In genomic region chr19:37265333-37266103, GRCm38 (mm10) we compare ENCODE assay signal across 8 mouse cellular contexts. TPM values are rescaled to one million over a fixed set of nuclear protein-coding genes. Genes with fewer than 3 reads are reported as not detected.
DNase-seq lines count a peak whose midpoint lies in the region; ATAC-seq lines count a peak whose summit lies in the region.

No protein-coding gene starts in this region.

- peak; percentile 76 for ATAC-seq in activated CD4-positive, CD25-positive, alpha-beta regulatory T cell, adult 4 months
- peak; percentile 60; the same call in 1 of the 2 replicates for ATAC-seq in intestine, embryonic 14.5 days (replicated peaks; ENCODE audit: low FRiP score, low TSS enrichment, low read depth)
- ATAC-seq in midbrain, embryonic 12.5 days (ENCODE audit: low FRiP score, low read depth) = peak; percentile 60; the same call in 1 of the 2 replicates

- H3K4me3 ChIP-seq in intestine, embryonic 14.5 days (ENCODE audit: low read depth, low read length) = no peak overlapping the region
- no peak overlapping the region for H3K4me3 ChIP-seq in midbrain, embryonic 12.5 days

- no peak overlapping the region for H3K9ac ChIP-seq in intestine, embryonic 14.5 days (ENCODE audit: low read length)
- H3K9ac ChIP-seq in midbrain, embryonic 12.5 days (replicated peaks) = no peak overlapping the region

- WGBS in intestine, embryonic 14.5 days = 34% methylated on average over 10 of the region's 10 CpGs
- WGBS in midbrain, embryonic 12.5 days = 35% methylated on average over 10 of the region's 10 CpGs

- intact Hi-C loops in left cerebral cortex, postnatal 14 days (cut with DNase I) = loop anchor here (5.0 kb wide), 1 partner anchor 213 kb away; no protein-coding TSS in a partner anchor

- H3K4me2 ChIP-seq in intestine, embryonic 14.5 days (ENCODE audit: low read length) = no peak overlapping the region
- no peak overlapping the region for H3K4me2 ChIP-seq in midbrain, embryonic 12.5 days (replicated peaks)

- DNase-seq in cerebellum, postnatal 36 days = peak; percentile 94 to 95
- peak; percentile 71 to 86 for DNase-seq in gastrocnemius, adult 8-10 months (ENCODE audit: low spot score in 2 of 2)
- peak; percentile 92 for DNase-seq in intestine, embryonic 14.5 days (ENCODE audit: low spot score)
- DNase-seq in left cerebral cortex, postnatal 14 days (ENCODE audit: low spot score in 2 of 2) = peak; percentile 95 to 98
- peak; percentile 97 for DNase-seq in right cerebral cortex, postnatal 4 days
- peak; percentile 55 for DNase-seq in yolk sac, embryonic 10.5 days (ENCODE audit: low spot score)

- H3K36me3 ChIP-seq in intestine, embryonic 14.5 days (ENCODE audit: control insufficient read depth, insufficient read depth, low read length) = peaks cover 10% of the 10 kb centered on the region; the same call in 1 of the 2 replicates
- H3K36me3 ChIP-seq in midbrain, embryonic 12.5 days = peaks cover 13% of the 10 kb centered on the region; the same call in 1 of the 2 replicates

- H3K27me3 ChIP-seq in intestine, embryonic 14.5 days (replicated peaks; ENCODE audit: control insufficient read depth, insufficient read depth, low read length) = no peaks in the 10 kb centered on the region
- H3K27me3 ChIP-seq in midbrain, embryonic 12.5 days = no peaks in the 10 kb centered on the region

- H3K4me1 ChIP-seq in intestine, embryonic 14.5 days (replicated peaks; ENCODE audit: control insufficient read depth, insufficient read depth, low read length) = no peaks in the 10 kb centered on the region
- peaks cover 9% of the 10 kb centered on the region for H3K4me1 ChIP-seq in midbrain, embryonic 12.5 days

- H3K9me3 ChIP-seq in intestine, embryonic 14.5 days (ENCODE audit: control insufficient read depth, low read length) = no peaks in the 10 kb centered on the region
- no peaks in the 10 kb centered on the region for H3K9me3 ChIP-seq in midbrain, embryonic 12.5 days

- no peak overlapping the region for H3K27ac ChIP-seq in intestine, embryonic 14.5 days (ENCODE audit: low read depth)
- H3K27ac ChIP-seq in midbrain, embryonic 12.5 days (replicated peaks) = no peak overlapping the region

RNA-seq across cellular contexts. Expression of gene Cpeb3, which starts 57.1 kb away (rescaled TPM):
- polyA plus RNA-seq in activated CD4-positive, CD25-positive, alpha-beta regulatory T cell, adult 4 months (2017; shearing (Covaris generic)) = under 1 TPM in 1 of 2 experiments, not detected in 1; 0.09 TPM
- 10 to 100 TPM; 59.4 to 62.5 (median 61.2) TPM for total RNA-seq in gastrocnemius, adult 8-10 months (2022)
- polyA plus RNA-seq in intestine, embryonic 14.5 days (2014; fragmentation: Nextera tagmentation; extraction: Ambion mirVana) = 0.66 and 0.85 TPM in 2 replicates
- total RNA-seq in left cerebral cortex, postnatal 14 days (2021) = 10 to 100 TPM; 68.8 to 69.3 TPM
- 4.8 and 6.7 TPM in 2 replicates for polyA plus RNA-seq in midbrain, embryonic 12.5 days (2016; fragmentation: Nextera tagmentation; extraction: Ambion mirVana)

RNA-seq across cellular contexts. Expression of gene March5, which starts 58.2 kb away (rescaled TPM):
- 10 to 100 TPM; 12.4 to 12.7 TPM for polyA plus RNA-seq in activated CD4-positive, CD25-positive, alpha-beta regulatory T cell, adult 4 months (2017; shearing (Covaris generic))
- 10 to 100 TPM; 78.2 to 92.8 (median 84.4) TPM for total RNA-seq in gastrocnemius, adult 8-10 months (2022)
- 83.9 and 86.5 TPM in 2 replicates for polyA plus RNA-seq in intestine, embryonic 14.5 days (2014; fragmentation: Nextera tagmentation; extraction: Ambion mirVana)
- 10 to 100 TPM; 89.1 to 94.1 TPM for total RNA-seq in left cerebral cortex, postnatal 14 days (2021)
- polyA plus RNA-seq in midbrain, embryonic 12.5 days (2016; fragmentation: Nextera tagmentation; extraction: Ambion mirVana) = 150 and 161 TPM in 2 replicates
